Mouse (Mus musculus) induced T-regulatory cell, adult 2 months (primary cell): ENCODE data around the gene Magi2.

Experiments
- DNase-seq: peaks from one replicate; pipeline ENCODE4 v3.0.0-alpha.2; 2012; ENCODE audit warnings: low read depth

The Magi2 gene

GRCm38 (mm10) chr5:20603756-20604469, 1377.1 kb downstream of the Magi2 start:
- DNase-seq, result no peak

GRCm38 (mm10) chr5:20606497-20606896, 1379.7 kb downstream of the Magi2 start:
- no peak for DNase-seq

- no peak for DNase-seq
Observed at GRCm38 (mm10) chr5:20607503-20607902, 1380.7 kb downstream of the Magi2 start.

GRCm38 (mm10) chr5:20609206-20609935, 1382.5 kb downstream of the Magi2 start:
- DNase-seq, result no peak

- no peak for DNase-seq
Observed at GRCm38 (mm10) chr5:20610640-20611039, 1383.8 kb downstream of the Magi2 start.

- DNase-seq, result no peak
Observed at GRCm38 (mm10) chr5:20612616-20613015, 1385.8 kb downstream of the Magi2 start.

GRCm38 (mm10) chr5:20614891-20615290, 1388.1 kb downstream of the Magi2 start:
- DNase-seq, result no peak

GRCm38 (mm10) chr5:20620596-20621511, 1394.0 kb downstream of the Magi2 start:
- no peak for DNase-seq

- DNase-seq, result no peak
Observed at GRCm38 (mm10) chr5:20622417-20622816, 1395.6 kb downstream of the Magi2 start.

- DNase-seq, result no peak
Observed at GRCm38 (mm10) chr5:20622837-20623573, 1396.2 kb downstream of the Magi2 start.

GRCm38 (mm10) chr5:20625117-20625516, 1398.3 kb downstream of the Magi2 start:
- no peak for DNase-seq

GRCm38 (mm10) chr5:20628954-20629601, 1402.2 kb downstream of the Magi2 start:
- DNase-seq, result no peak

- no peak for DNase-seq
Observed at GRCm38 (mm10) chr5:20634046-20634769, 1407.4 kb downstream of the Magi2 start.

GRCm38 (mm10) chr5:20634822-20635221, 1408.0 kb downstream of the Magi2 start:
- no peak for DNase-seq

GRCm38 (mm10) chr5:20637300-20637989, 1410.6 kb downstream of the Magi2 start:
- DNase-seq, result no peak

- no peak for DNase-seq
Observed at GRCm38 (mm10) chr5:20642196-20642595, 1415.4 kb downstream of the Magi2 start.

GRCm38 (mm10) chr5:20643741-20644140, 1416.9 kb downstream of the Magi2 start:
- DNase-seq, result no peak

GRCm38 (mm10) chr5:20646947-20647346, 1420.1 kb downstream of the Magi2 start:
- no peak for DNase-seq

GRCm38 (mm10) chr5:20653425-20654185, 1426.8 kb downstream of the Magi2 start:
- no peak for DNase-seq
